Mouse (Mus musculus): ENCODE data around the gene Pkd1.
A peak's percentile ranks its signal among the peaks of the same experiment; 100 is the strongest.

The Pkd1 gene

DNA sequence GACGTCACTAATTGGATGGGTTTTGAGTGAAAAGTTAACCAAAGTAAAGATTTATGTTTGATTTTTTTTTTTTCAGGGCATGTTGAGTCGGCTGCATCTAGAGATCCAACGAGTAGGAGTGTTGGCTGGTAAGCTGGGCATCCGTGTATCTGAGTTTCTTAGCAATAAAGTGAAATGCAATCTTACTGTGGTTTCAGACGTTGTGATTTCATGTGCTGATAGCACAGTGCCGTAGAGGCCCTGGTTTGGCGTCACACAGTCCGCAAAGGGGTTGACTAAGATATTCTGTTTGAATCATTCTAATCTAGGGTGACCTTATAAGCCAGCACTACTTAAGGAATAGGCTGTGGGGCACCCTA lies 21.1 kb upstream of the Pkd1 start:
- Histone ChIP-seq H3K36me3 (ENCODE audit: control insufficient read depth, insufficient read depth, low read length, poor library complexity, severe bottlenecking) (0 out of 2 replicates have a peak, but pooled peaks cover 1% of the 10 kb centered on the region), H3K27me3 (ENCODE audit: control insufficient read depth, insufficient read depth, low read length, poor library complexity, severe bottlenecking) (no peaks in the 10 kb centered on the region)
- DNase-seq (ENCODE audit: low read depth, low spot score): no peak

DNA sequence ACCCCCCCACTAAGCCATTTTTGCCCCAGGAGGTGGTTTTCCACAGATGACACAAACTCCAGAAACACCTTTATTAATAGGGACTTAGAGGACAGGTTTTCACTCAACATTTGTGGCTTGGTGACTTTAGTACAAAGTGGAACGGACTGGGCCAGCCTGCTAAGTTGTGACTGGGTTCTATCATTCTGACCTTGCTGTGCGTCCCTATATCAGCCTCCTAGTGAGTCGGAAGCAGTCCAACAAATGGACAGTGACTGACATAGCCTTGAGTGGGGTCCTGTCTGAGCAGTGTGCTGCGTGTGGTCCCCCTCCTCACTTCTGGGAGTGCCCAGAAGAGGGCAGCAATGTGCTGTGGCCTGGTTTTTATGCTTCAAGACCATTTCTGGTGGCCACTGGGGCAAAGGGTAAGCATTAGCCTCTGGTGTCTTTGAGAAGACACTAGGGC lies 20.6 kb upstream of the Pkd1 start:
- Histone ChIP-seq H3K27me3 (ENCODE audit: control insufficient read depth, insufficient read depth, low read length, poor library complexity, severe bottlenecking) (no peaks in the 10 kb centered on the region), H3K36me3 (ENCODE audit: control insufficient read depth, insufficient read depth, low read length, poor library complexity, severe bottlenecking) (0 out of 2 replicates have a peak, but pooled peaks cover 1% of the 10 kb centered on the region)
- DNase-seq (ENCODE audit: low read depth, low spot score): peak; percentile 77

DNA sequence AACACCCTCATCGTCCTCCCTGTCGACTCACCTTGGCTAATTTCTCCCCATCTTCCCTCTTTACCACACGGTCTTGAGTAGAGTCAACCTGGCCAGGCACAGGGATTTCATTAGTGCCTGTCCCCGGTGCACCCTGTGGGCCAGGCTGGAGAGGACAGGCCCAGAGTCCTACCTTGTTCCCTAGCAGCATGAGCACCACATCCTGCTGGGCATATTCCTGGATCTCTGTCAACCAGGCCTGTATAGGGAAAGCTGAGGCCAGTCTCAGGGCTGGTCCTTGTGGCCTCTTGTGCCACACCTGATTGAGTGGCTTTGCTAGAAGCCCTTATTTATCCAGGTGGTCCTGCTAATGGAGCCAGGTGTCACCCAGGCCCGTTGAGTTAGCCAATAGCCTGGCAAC lies 19.8 kb upstream of the Pkd1 start:
- Histone ChIP-seq H3K27me3 (ENCODE audit: control insufficient read depth, insufficient read depth, low read length, poor library complexity, severe bottlenecking) (no peaks in the 10 kb centered on the region), H3K36me3 (ENCODE audit: control insufficient read depth, insufficient read depth, low read length, poor library complexity, severe bottlenecking) (0 out of 2 replicates have a peak, but pooled peaks cover 1% of the 10 kb centered on the region)
- DNase-seq (ENCODE audit: low read depth, low spot score): no peak

DNA sequence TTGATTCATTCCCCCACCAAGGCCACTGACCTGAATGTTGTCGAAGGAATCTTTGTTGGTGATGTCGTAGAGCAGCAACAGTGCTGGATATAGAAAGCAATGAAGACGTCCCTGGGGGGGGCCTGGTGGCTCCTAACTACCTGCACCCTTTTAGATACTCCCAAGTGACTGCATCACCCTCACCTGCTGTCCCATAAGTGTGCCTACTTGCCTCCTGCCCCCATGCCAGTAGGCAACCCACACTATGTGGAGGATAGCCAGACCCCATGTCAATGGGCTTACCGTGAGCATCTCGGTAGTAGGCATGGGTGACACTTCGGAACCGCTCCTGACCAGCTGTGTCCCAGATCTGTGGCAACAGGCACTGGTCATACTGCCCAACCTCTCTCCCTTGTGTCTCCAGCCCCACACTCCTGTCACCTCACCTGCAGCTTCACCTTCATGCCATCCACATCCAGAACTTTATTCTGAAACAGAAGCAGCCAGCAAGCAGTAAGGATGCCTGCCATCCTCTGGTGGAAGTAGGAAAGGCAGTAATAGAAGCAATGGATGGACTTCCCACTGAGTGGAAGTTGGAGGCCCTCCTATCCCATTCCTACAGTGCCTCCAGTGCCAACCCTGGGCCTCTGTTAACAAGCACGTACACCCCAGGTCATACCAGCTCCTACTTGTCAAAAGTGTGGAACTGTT lies 19.1 kb upstream of the Pkd1 start:
- H3K36me3 ChIP-seq (ENCODE audit: control insufficient read depth, insufficient read depth, low read length, poor library complexity, severe bottlenecking): 0 out of 2 replicates have a peak, but pooled peaks cover 1% of the 10 kb centered on the region
- DNase-seq (ENCODE audit: low read depth, low spot score): no peak
- H3K27me3 ChIP-seq (ENCODE audit: control insufficient read depth, insufficient read depth, low read length, poor library complexity, severe bottlenecking): no peaks in the 10 kb centered on the region

DNA sequence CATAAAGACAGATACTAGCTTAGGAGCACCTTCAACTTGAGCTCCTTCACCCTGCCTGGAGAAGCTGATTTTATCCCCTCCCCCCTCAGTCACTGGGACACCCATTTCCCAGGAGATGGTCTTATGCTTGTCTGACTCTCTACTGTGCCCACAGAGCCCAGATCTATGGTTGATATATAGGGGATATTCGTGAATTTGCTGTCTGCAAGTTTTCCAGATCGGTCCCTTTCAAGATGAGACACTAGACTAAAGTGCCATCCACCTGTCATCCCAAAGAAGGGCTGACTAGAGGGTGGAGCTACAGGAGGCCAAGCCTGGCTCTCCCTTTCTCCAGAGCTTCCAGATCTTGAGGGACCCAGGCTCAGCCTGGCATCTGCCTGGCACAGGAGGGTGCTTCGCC lies 18.6 kb upstream of the Pkd1 start:
- Histone ChIP-seq H3K27me3 (ENCODE audit: control insufficient read depth, insufficient read depth, low read length, poor library complexity, severe bottlenecking) (no peaks in the 10 kb centered on the region), H3K36me3 (ENCODE audit: control insufficient read depth, insufficient read depth, low read length, poor library complexity, severe bottlenecking) (0 out of 2 replicates have a peak, but pooled peaks cover 1% of the 10 kb centered on the region)
- DNase-seq (ENCODE audit: low read depth, low spot score): no peak

DNA sequence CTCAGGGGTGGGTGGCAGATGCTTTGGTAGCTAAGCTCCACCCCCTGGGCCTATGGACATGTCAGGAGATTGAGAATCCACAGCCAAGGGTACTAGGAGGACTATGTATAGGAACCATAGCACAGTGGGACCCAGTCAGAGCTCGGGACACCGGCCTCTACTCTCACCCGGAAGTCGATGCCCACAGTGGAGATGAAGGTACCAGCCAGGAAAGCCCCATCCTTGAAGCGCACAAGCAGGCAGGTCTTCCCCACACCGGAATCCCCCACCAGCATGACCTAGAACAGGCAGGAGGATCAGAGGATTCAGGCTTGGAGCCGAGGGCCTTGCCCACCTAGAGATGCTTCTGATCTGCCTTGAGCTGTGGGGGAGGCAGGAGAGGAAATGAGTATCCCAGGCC lies 17.6 kb upstream of the Pkd1 start:
- no peak for DNase-seq (ENCODE audit: low read depth, low spot score)
- Histone ChIP-seq H3K36me3 (ENCODE audit: control insufficient read depth, insufficient read depth, low read length, poor library complexity, severe bottlenecking) (0 out of 2 replicates have a peak, but pooled peaks cover 1% of the 10 kb centered on the region), H3K27me3 (ENCODE audit: control insufficient read depth, insufficient read depth, low read length, poor library complexity, severe bottlenecking) (no peaks in the 10 kb centered on the region)

DNA sequence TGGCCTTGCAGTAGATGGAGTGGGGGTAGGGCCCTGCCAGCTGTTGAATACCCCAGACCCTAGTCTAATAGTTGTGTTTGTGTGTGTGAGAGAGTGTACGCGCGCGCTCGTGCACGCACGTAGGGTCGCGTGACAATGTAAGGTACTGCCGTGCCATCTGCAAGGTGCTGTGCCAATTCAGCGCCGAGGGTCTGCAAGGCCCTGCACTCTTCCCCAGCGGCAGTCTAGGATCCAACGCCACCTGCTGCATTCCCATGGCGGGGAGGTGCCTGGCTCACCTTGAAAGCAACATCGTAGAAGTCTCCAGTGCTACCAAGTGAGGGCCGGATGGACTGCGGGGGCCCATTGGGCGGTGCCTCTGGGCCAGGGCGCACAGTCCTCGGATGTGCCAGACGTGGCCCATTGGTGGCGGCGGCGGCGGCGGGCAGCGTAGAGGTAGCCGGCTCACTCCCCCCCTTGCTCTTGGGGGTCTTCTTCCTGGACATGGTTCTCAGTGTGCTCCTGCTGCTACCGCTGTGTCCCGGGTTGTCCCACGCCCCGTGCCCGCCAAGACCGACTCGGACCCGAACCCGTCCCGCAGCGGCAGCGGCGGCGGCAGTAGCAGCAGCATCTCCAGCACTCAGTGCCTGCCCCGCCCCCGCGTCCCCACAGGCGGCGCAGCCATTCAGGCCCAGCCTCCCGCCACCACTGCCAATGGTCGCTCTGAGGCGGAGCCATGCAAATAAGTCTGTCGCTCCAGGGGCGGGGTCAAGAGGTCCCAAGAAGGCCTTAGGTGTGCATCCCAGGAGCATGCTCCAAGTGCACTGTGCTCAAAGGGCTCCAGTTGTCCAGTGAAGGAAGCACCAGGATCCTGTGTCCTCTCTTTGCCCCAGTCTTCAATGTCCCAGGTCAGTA lies 16.3 kb upstream of the Pkd1 start:
- DNase-seq (ENCODE audit: low read depth, low spot score): peak; percentile 83
- no peaks in the 10 kb centered on the region for H3K27me3 ChIP-seq (ENCODE audit: control insufficient read depth, insufficient read depth, low read length, poor library complexity, severe bottlenecking)
- H3K36me3 ChIP-seq (ENCODE audit: control insufficient read depth, insufficient read depth, low read length, poor library complexity, severe bottlenecking): 0 out of 2 replicates have a peak, but pooled peaks cover 1% of the 10 kb centered on the region

DNA sequence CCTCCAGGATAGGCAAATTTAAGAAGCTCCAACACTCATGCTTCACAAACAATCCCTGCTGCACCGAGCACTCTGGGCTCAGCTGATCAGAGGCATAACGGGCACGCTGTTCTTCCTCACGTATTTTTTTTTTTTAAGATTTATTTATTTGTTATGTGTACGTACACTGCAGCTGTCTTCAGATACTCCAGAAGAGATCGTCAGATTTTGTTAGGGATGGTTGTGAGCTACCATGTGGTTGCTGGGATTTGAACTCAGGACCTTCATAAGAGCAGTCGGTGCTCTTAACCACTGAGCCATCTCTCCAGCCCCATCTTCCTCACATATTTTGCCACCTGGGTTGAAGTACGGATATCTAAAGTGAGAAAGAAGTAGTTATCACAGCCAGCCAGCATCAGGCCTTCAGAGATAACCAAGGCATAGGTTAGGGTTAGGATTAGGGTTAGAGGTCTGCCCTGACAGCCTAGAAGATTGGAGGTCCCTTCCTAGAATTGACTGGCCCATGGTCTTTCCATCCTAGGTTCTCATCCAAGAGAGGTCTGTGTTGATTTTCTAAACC lies 15.4 kb upstream of the Pkd1 start, which contains the start of gene Rab26:
TSS of gene Rab26 (minus strand) at position 51 of the 559 bp plus-strand sequence.
- Histone ChIP-seq H3K27me3 (ENCODE audit: control insufficient read depth, insufficient read depth, low read length, poor library complexity, severe bottlenecking) (no peaks in the 10 kb centered on the region), H3K36me3 (ENCODE audit: control insufficient read depth, insufficient read depth, low read length, poor library complexity, severe bottlenecking) (0 out of 2 replicates have a peak, but pooled peaks cover 1% of the 10 kb centered on the region)
- no peak for DNase-seq (ENCODE audit: low read depth, low spot score)

DNA sequence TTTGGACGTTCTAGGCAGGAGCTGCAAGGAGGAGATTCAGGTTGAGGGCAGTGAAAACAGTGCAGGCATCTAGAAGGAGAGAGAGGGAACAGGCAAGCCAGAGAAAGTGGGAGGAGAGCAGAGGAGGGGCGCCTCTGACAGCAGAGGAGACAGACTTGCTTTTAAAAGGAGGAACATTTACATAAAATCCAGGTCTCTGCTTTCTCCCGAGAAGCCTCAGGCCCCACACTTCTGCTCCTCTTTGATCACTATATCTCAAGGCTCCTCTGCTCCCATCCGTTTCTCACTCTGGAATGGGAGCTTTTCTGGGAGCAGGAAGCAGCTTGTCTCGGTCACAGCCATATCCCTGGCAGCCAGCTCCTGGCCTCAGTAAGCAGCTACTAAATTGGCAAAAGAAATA lies 14.3 kb upstream of the Pkd1 start:
- DNase-seq (ENCODE audit: low read depth, low spot score): no peak
- Histone ChIP-seq H3K36me3 (ENCODE audit: control insufficient read depth, insufficient read depth, low read length, poor library complexity, severe bottlenecking) (no peaks in the 10 kb centered on the region), H3K27me3 (ENCODE audit: control insufficient read depth, insufficient read depth, low read length, poor library complexity, severe bottlenecking) (no peaks in the 10 kb centered on the region)

DNA sequence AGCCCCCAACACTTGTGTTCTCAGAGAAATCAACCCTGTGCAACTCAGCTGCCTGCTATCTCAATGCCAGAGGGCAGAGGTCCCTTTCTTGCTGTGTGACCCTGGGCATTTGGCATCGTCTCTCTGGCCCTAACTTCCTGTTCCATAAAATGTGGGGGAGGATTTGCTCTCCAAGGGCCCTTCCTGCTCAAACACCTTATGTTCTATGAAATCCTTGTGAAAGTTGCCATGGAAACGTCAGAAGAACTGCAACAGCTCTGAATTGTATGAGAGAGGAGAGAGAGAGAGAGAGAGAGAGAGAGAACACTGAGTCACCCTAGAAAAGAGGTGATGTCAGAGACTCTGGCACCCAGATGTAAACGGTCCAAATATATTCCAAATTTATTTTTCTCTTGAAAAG lies 12.1 kb upstream of the Pkd1 start:
- H3K36me3 ChIP-seq (ENCODE audit: control insufficient read depth, insufficient read depth, low read length, poor library complexity, severe bottlenecking): no peaks in the 10 kb centered on the region
- DNase-seq (ENCODE audit: low read depth, low spot score): no peak
- no peaks in the 10 kb centered on the region for H3K27me3 ChIP-seq (ENCODE audit: control insufficient read depth, insufficient read depth, low read length, poor library complexity, severe bottlenecking)

DNA sequence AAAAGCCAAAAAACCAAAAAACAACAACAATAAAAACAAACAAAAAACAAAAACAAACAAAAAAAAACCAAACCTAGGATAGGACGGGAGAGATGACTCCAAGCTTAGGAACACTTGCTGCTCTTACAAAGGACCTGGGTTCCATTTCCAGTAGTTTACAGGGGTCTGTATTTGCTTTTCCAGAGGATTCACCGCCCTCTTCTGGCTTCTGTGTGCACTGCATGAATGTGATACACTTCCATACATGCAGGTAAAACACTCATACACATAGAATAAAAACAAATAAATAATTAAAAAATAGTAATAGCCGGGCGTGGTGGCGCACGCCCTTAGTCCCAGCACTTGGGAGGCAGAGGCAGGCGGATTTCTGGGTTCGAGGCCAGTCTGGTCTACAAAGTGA lies 10.7 kb upstream of the Pkd1 start:
- H3K36me3 ChIP-seq (ENCODE audit: control insufficient read depth, insufficient read depth, low read length, poor library complexity, severe bottlenecking): no peaks in the 10 kb centered on the region
- peak; percentile 61 for DNase-seq (ENCODE audit: low read depth, low spot score)

DNA sequence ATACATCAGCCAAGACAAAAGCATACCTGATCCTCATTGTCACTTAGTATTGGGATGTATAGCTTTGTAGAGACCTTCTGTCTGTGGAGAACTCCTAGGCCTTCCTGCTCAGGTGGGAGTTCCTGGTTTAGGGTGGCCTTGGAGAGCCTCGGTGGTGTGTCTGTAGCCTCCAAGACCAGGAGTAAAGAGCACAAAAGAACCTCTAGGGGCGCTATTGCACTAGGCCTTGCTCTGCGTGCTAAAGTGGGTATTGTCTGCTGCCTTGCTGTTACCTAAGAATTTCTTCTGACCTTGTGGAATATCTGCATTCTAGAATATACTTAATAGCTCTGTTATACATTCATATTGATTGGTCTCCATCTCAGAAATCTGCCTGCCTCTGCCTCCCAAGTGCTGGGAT lies 9.3 kb upstream of the Pkd1 start:
- H3K27me3 ChIP-seq (ENCODE audit: control insufficient read depth, insufficient read depth, low read length, poor library complexity, severe bottlenecking): no peaks in the 10 kb centered on the region
- peak; percentile 86 for DNase-seq (ENCODE audit: low read depth, low spot score)

More for the DNA sequence above, 10.7 kb upstream of the Pkd1 start:
- H3K27me3 ChIP-seq (ENCODE audit: control insufficient read depth, insufficient read depth, low read length, poor library complexity, severe bottlenecking): no peaks in the 10 kb centered on the region

DNA sequence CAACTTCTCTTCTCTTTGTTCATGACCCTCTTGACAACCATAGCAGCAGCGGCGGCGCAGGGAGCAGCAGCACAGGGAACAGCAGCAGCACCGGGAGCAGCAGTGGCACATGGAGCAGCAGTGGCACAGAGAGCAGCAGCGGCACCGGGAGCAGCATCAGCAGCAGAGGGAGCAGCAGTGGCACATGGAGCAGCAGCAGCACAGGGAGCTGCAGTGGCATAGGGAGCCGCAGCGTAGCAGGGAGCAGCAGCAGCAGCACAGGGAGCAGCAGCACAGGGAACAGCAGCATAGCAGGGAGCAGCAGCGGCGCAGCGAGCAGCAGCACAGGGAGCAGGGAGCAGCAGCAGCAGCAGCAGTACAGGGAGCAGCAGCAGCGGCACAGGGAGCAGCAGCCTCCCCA lies 5.0 kb upstream of the Pkd1 start:
- no peaks in the 10 kb centered on the region for H3K27me3 ChIP-seq (ENCODE audit: control insufficient read depth, insufficient read depth, low read length, poor library complexity, severe bottlenecking)
- H3K36me3 ChIP-seq (ENCODE audit: control insufficient read depth, insufficient read depth, low read length, poor library complexity, severe bottlenecking): no peaks in the 10 kb centered on the region
- no peak for DNase-seq (ENCODE audit: low read depth, low spot score)

More for the DNA sequence above, 9.3 kb upstream of the Pkd1 start:
- no peaks in the 10 kb centered on the region for H3K36me3 ChIP-seq (ENCODE audit: control insufficient read depth, insufficient read depth, low read length, poor library complexity, severe bottlenecking)

DNA sequence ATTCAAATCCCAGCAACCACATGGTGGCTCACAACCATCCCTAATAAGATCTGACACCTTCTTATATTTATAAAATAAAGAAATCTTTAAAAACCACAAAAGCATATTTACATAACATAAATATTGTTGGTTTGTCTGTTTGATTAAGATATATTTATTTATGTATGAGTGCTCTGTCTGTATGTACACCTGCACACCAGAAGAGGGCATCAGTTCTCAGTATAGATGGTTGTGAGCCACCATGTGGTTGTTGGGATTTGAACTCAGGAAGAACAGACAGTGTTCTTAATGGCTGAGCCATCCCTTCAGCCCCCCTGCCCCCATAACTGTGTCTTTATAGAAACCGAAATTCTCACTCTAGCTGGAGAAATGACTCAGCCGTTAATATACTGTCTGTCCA lies 4.4 kb upstream of the Pkd1 start:
- H3K27me3 ChIP-seq (ENCODE audit: control insufficient read depth, insufficient read depth, low read length, poor library complexity, severe bottlenecking): no peaks in the 10 kb centered on the region
- H3K36me3 ChIP-seq (ENCODE audit: control insufficient read depth, insufficient read depth, low read length, poor library complexity, severe bottlenecking): no peaks in the 10 kb centered on the region
- DNase-seq (ENCODE audit: low read depth, low spot score): no peak

DNA sequence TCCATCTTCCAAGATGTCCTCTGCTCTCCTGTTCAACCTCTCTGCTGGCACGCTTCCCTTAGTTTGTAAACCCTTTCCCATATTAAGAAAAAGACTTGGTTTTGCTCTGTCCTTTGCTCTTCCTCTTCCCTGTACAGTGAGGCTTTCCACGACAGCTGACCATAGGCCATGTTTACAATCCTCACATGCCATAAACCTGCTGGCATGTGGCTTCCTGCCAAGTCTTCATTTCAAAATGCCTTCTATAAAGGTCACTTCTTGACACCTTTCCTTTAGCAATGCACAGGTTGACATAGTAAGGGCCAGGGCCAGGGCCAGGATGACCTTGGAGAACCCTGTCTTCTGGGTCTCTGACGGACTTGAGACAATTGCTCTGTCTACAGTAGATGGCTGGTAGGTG lies 3.4 kb upstream of the Pkd1 start:
- DNase-seq (ENCODE audit: low read depth, low spot score): no peak
- no peaks in the 10 kb centered on the region for H3K27me3 ChIP-seq (ENCODE audit: control insufficient read depth, insufficient read depth, low read length, poor library complexity, severe bottlenecking)

More for the DNA sequence above, 3.4 kb upstream of the Pkd1 start:
- no peaks in the 10 kb centered on the region for H3K36me3 ChIP-seq (ENCODE audit: control insufficient read depth, insufficient read depth, low read length, poor library complexity, severe bottlenecking)

Measured in splenic B cell, adult 2 months (primary cell).